8 mouse cellular contexts compared by ENCODE assay signal in genomic region chr17:63575316-63576007, GRCm38 (mm10).
DNase-seq lines count a peak whose midpoint lies in the region; ATAC-seq lines count a peak whose summit lies in the region.

No protein-coding gene starts in this region.

- H3K4me1 ChIP-seq in forebrain, embryonic 11.5 days (replicated peaks; ENCODE audit: control insufficient read depth, insufficient read depth, low read length): no peaks in the 10 kb centered on the region
- no peaks in the 10 kb centered on the region for H3K4me1 ChIP-seq in forebrain, embryonic 10.5 days
- no peaks in the 10 kb centered on the region for H3K4me1 ChIP-seq in hindbrain, embryonic 13.5 days (replicated peaks)
- H3K4me1 ChIP-seq in neural tube, embryonic 12.5 days: no peaks in the 10 kb centered on the region

- no peaks in the 10 kb centered on the region for H3K36me3 ChIP-seq in forebrain, embryonic 11.5 days (ENCODE audit: control insufficient read depth, insufficient read depth, low read length)
- no peaks in the 10 kb centered on the region for H3K36me3 ChIP-seq in forebrain, embryonic 10.5 days (replicated peaks)
- H3K36me3 ChIP-seq in hindbrain, embryonic 13.5 days: no peaks in the 10 kb centered on the region
- H3K36me3 ChIP-seq in neural tube, embryonic 12.5 days: no peaks in the 10 kb centered on the region

- no peak overlapping the region for H3K9ac ChIP-seq in forebrain, embryonic 11.5 days (ENCODE audit: low read length)
- no peak overlapping the region for H3K9ac ChIP-seq in hindbrain, embryonic 13.5 days
- no peak overlapping the region for H3K9ac ChIP-seq in neural tube, embryonic 12.5 days

- H3K4me3 ChIP-seq in forebrain, embryonic 11.5 days (ENCODE audit: low read depth, low read length): no peak overlapping the region
- H3K4me3 ChIP-seq in forebrain, embryonic 10.5 days: no peak overlapping the region
- no peak overlapping the region for H3K4me3 ChIP-seq in hindbrain, embryonic 13.5 days
- no peak overlapping the region for H3K4me3 ChIP-seq in neural tube, embryonic 12.5 days

- 82% methylated on average over 4 of the region's 4 CpGs for WGBS in forebrain, embryonic 11.5 days
- 81% methylated on average over 4 of the region's 4 CpGs for WGBS in forebrain, embryonic 10.5 days
- 48% methylated on average over 4 of the region's 4 CpGs for WGBS in hindbrain, embryonic 13.5 days
- 66% methylated on average over 4 of the region's 4 CpGs for WGBS in neural tube, embryonic 12.5 days

- H3K9me3 ChIP-seq in forebrain, embryonic 11.5 days (ENCODE audit: control insufficient read depth, low read length): no peaks in the 10 kb centered on the region
- no peaks in the 10 kb centered on the region for H3K9me3 ChIP-seq in forebrain, embryonic 10.5 days
- H3K9me3 ChIP-seq in hindbrain, embryonic 13.5 days: no peaks in the 10 kb centered on the region
- no peaks in the 10 kb centered on the region for H3K9me3 ChIP-seq in neural tube, embryonic 12.5 days

- H3K4me2 ChIP-seq in forebrain, embryonic 11.5 days (ENCODE audit: low read depth, low read length, severe bottlenecking): no peak overlapping the region
- H3K4me2 ChIP-seq in hindbrain, embryonic 13.5 days: no peak overlapping the region
- H3K4me2 ChIP-seq in neural tube, embryonic 12.5 days (replicated peaks): no peak overlapping the region

- H3K27ac ChIP-seq in forebrain, embryonic 11.5 days (ENCODE audit: low read depth, low read length): no peak overlapping the region
- no peak overlapping the region for H3K27ac ChIP-seq in forebrain, embryonic 10.5 days
- no peak overlapping the region for H3K27ac ChIP-seq in hindbrain, embryonic 13.5 days
- no peak overlapping the region for H3K27ac ChIP-seq in neural tube, embryonic 12.5 days

- peak; percentile 63 for ATAC-seq in forebrain, embryonic 11.5 days (replicated peaks; ENCODE audit: low FRiP score)
- ATAC-seq in hindbrain, embryonic 13.5 days (ENCODE audit: low FRiP score): peak; percentile 82
- ATAC-seq in neural tube, embryonic 12.5 days (ENCODE audit: low FRiP score, low read depth): 0 out of 2 replicates have a peak, but pooled peaks have one; percentile 48

- DNase-seq in forebrain, embryonic 11.5 days (ENCODE audit: low spot score): no peak
- DNase-seq in forebrain, embryonic 10.5 days (ENCODE audit: extremely low spot score, low spot score): no peak
- DNase-seq in R1 (ENCODE audit: low read depth, low spot score): peak; percentile 59
- DNase-seq in embryo, embryonic 11.5 days (ENCODE audit: low read depth, low spot score): peak; percentile 35
- DNase-seq in layer of hippocampus, postnatal 14 days (ENCODE audit: low spot score in 2 of 2): peak; percentile 26 to 67
- DNase-seq in thymus, postnatal 14 days: no peak

- H3K27me3 ChIP-seq in forebrain, embryonic 11.5 days (ENCODE audit: control insufficient read depth, insufficient read depth, low read length): no peaks in the 10 kb centered on the region
- H3K27me3 ChIP-seq in forebrain, embryonic 10.5 days (ENCODE audit: poor library complexity, severe bottlenecking): no peaks in the 10 kb centered on the region
- H3K27me3 ChIP-seq in hindbrain, embryonic 13.5 days: no peaks in the 10 kb centered on the region
- H3K27me3 ChIP-seq in neural tube, embryonic 12.5 days (replicated peaks): no peaks in the 10 kb centered on the region

Comparison
In these comparisons a context has a peak if more than half of its experiments do, and no peak if none do; other contexts are left out.
1. DNase-seq: peak in R1 (single experiment), embryo, embryonic 11.5 days (single experiment) and layer of hippocampus, postnatal 14 days (2 of 2); none in forebrain, embryonic 11.5 days (single experiment), forebrain, embryonic 10.5 days (single experiment) and thymus, postnatal 14 days (single experiment).
2. Peak in every context shown above with its lines, with median percentiles within 50 percentile points of each other: ATAC-seq.